35 mouse cellular contexts compared by ENCODE assay signal in the genomic region with DNA sequence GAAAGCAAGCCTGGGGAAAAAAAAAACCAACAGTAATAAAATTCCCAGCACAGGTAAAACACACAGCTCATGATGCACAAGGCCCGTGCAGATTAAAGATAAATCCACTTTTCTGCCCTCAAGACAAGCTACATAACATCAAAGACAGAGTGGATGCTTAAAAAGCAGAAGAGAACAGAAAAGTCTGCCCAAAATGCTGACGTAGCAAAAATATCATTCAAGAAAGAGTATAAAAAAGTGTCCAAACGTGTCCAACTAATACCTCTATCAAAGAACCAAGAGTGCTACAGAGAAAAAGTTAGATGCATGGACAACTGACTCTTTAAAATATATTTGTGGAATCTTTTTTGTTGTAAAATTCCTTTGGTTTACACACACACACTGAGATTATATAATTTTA.
"Had no signal": no experiment of that assay in that cellular context is flagged by ENCODE, and none has a peak within 500 bp of the region (broad histone marks: within the 10 kb centered on the region; RNA-seq: fewer than 3 reads in every experiment).

No protein-coding gene starts in this region.

- H3K4me3 ChIP-seq: heart, embryonic 10.5 days; heart, embryonic 12.5 days; heart, embryonic 13.5 days; heart, embryonic 15.5 days; hindbrain, embryonic 10.5 days; hindbrain, embryonic 12.5 days; hindbrain, embryonic 13.5 days; hindbrain, embryonic 15.5 days; intestine, embryonic 15.5 days; kidney, embryonic 15.5 days; layer of hippocampus, adult 2 months; left cerebral cortex, adult 2 months had no signal

- ATAC-seq: hindbrain, postnatal 0 days; inflammation-experienced regulatory T-cells, adult 6 months; intestine, embryonic 15.5 days; intestine, embryonic 16.5 days; intestine, postnatal 0 days had no signal

- H3K27me3 ChIP-seq: heart, embryonic 12.5 days; heart, embryonic 15.5 days; hindbrain, embryonic 12.5 days; hindbrain, embryonic 13.5 days; hindbrain, embryonic 15.5 days; intestine, embryonic 15.5 days; kidney, embryonic 15.5 days had no signal

- H3K9ac ChIP-seq: heart, embryonic 12.5 days; heart, embryonic 13.5 days; heart, embryonic 15.5 days; hindbrain, embryonic 12.5 days; hindbrain, embryonic 13.5 days; hindbrain, embryonic 14.5 days; hindbrain, embryonic 15.5 days; intestine, embryonic 15.5 days; kidney, embryonic 15.5 days had no signal

- H3K36me3 ChIP-seq: heart, embryonic 10.5 days; heart, embryonic 12.5 days; heart, embryonic 13.5 days; heart, embryonic 15.5 days; hindbrain, embryonic 10.5 days; hindbrain, embryonic 12.5 days; hindbrain, embryonic 13.5 days; hindbrain, embryonic 15.5 days; intestine, embryonic 15.5 days; kidney, embryonic 15.5 days had no signal

- DNase-seq: heart, postnatal 10 days; heart, postnatal 14 days; heart, postnatal 36 days; heart, postnatal 4 days; kidney, adult 11 months; kidney, adult 18-20 months; kidney, adult 2 months; kidney, adult 8-10 months; kidney, adult 9 months; kidney, postnatal 10 days; kidney, postnatal 14 days; kidney, postnatal 25 days; kidney, postnatal 36 days; kidney, postnatal 4 days; layer of hippocampus, adult 9-11 months; layer of hippocampus, postnatal 36 days had no signal

- H3K27ac ChIP-seq: heart, embryonic 10.5 days; heart, embryonic 13.5 days; heart, embryonic 15.5 days; hindbrain, embryonic 10.5 days; hindbrain, embryonic 12.5 days; hindbrain, embryonic 13.5 days; hindbrain, embryonic 14.5 days; hindbrain, embryonic 15.5 days; hindbrain, postnatal 0 days; intestine, embryonic 15.5 days; kidney, embryonic 15.5 days; kidney, postnatal 0 days; layer of hippocampus, adult 2 months; left cerebral cortex, adult 2 months had no signal

- H3K4me2 ChIP-seq: heart, embryonic 11.5 days; heart, embryonic 12.5 days; heart, embryonic 13.5 days; heart, embryonic 15.5 days; hindbrain, embryonic 12.5 days; hindbrain, embryonic 13.5 days; hindbrain, embryonic 14.5 days; hindbrain, embryonic 15.5 days; intestine, embryonic 15.5 days; kidney, embryonic 15.5 days had no signal

- H3K9me3 ChIP-seq: heart, embryonic 10.5 days; heart, embryonic 12.5 days; heart, embryonic 13.5 days; heart, embryonic 15.5 days; hindbrain, embryonic 10.5 days; hindbrain, embryonic 12.5 days; hindbrain, embryonic 13.5 days; hindbrain, embryonic 15.5 days; intestine, embryonic 15.5 days; kidney, embryonic 15.5 days had no signal

- H3K4me1 ChIP-seq: heart, embryonic 10.5 days; heart, embryonic 12.5 days; heart, embryonic 13.5 days; heart, embryonic 15.5 days; hindbrain, embryonic 10.5 days; hindbrain, embryonic 15.5 days; intestine, embryonic 15.5 days; kidney, embryonic 15.5 days had no signal
